Mouse (Mus musculus): ENCODE data around the gene Gm3285. TPM values are rescaled to one million over a fixed set of nuclear protein-coding genes. Genes with fewer than 3 reads are reported as not detected.
A peak's percentile ranks its signal among the peaks of the same experiment; 100 is the strongest.

Gm3285 gene
- polyA plus RNA-seq, 1 experiment from 2014 or later, result not detected

- Histone ChIP-seq H3K9ac (no peak overlapping the region), H3K4me2 (peak overlapping the region; percentile 33; the same call in 1 of the 2 replicates), H3K9me3 (replicated peaks) (no peaks in the 10 kb centered on the region), H3K4me3 (peak overlapping the region; percentile 13; the same call in 1 of the 2 replicates), H3K4me1 (replicated peaks) (no peaks in the 10 kb centered on the region), H3K27ac (no peak overlapping the region), H3K36me3 (no peaks in the 10 kb centered on the region), H3K27me3 (peaks cover 11% of the 10 kb centered on the region; the same call in 1 of the 2 replicates)
- 28% methylated on average over 14 of the region's 14 CpGs for WGBS
- ATAC-seq (replicated peaks; ENCODE audit: insufficient number of reproducible peaks, insufficient read depth, low FRiP score, low read depth), result peak; percentile 74
Observed at GRCm38 (mm10) chr10:77864067-77864761, 2.4 kb downstream of the Gm3285 start.

- Histone ChIP-seq H3K36me3 (no peaks in the 10 kb centered on the region), H3K4me1 (replicated peaks) (no peaks in the 10 kb centered on the region), H3K4me3 (peak overlapping the region; percentile 13; the same call in 1 of the 2 replicates), H3K27ac (no peak overlapping the region), H3K27me3 (peaks cover 11% of the 10 kb centered on the region; the same call in 1 of the 2 replicates), H3K4me2 (peak overlapping the region; percentile 33; the same call in 1 of the 2 replicates), H3K9me3 (replicated peaks) (no peaks in the 10 kb centered on the region), H3K9ac (no peak overlapping the region)
- no peak for ATAC-seq (replicated peaks; ENCODE audit: insufficient number of reproducible peaks, insufficient read depth, low FRiP score, low read depth)
- 24% methylated on average over 11 of the region's 11 CpGs for WGBS
Observed at GRCm38 (mm10) chr10:77864762-77865143, 3.0 kb downstream of the Gm3285 start.

- no peak overlapping the region for H3K27ac ChIP-seq
- 6% methylated on average over 1 of the region's 1 CpGs for WGBS
- no peak for ATAC-seq (replicated peaks; ENCODE audit: insufficient number of reproducible peaks, insufficient read depth, low FRiP score, low read depth)
Observed at GRCm38 (mm10) chr10:77867546-77867945, 5.8 kb downstream of the Gm3285 start.

GRCm38 (mm10) chr10:77869651-77870050 is 7.9 kb downstream of the Gm3285 start:
- 79% methylated on average over 7 of the region's 7 CpGs for WGBS
- Histone ChIP-seq H3K9ac (no peak overlapping the region), H3K4me3 (no peak overlapping the region), H3K9me3 (replicated peaks) (no peaks in the 10 kb centered on the region), H3K4me2 (no peak overlapping the region), H3K4me1 (replicated peaks) (no peaks in the 10 kb centered on the region), H3K27me3 (0 out of 2 replicates have a peak, but pooled peaks cover 5% of the 10 kb centered on the region), H3K27ac (no peak overlapping the region), H3K36me3 (no peaks in the 10 kb centered on the region)
- no peak for ATAC-seq (replicated peaks; ENCODE audit: insufficient number of reproducible peaks, insufficient read depth, low FRiP score, low read depth)

More at GRCm38 (mm10) chr10:77867546-77867945, 5.8 kb downstream of the Gm3285 start:
- H3K4me2 ChIP-seq, result no peak overlapping the region
- 0 out of 2 replicates have a peak, but pooled peaks cover 5% of the 10 kb centered on the region for H3K27me3 ChIP-seq
- H3K4me1 ChIP-seq (replicated peaks), result no peaks in the 10 kb centered on the region
- H3K4me3 ChIP-seq, result no peak overlapping the region
- H3K9ac ChIP-seq, result no peak overlapping the region
- no peaks in the 10 kb centered on the region for H3K36me3 ChIP-seq
- no peaks in the 10 kb centered on the region for H3K9me3 ChIP-seq (replicated peaks)

- Histone ChIP-seq H3K4me1 (replicated peaks) (no peaks in the 10 kb centered on the region), H3K4me3 (no peak overlapping the region), H3K27me3 (peaks cover 2% of the 10 kb centered on the region; the same call in 1 of the 2 replicates), H3K36me3 (no peaks in the 10 kb centered on the region), H3K9me3 (replicated peaks) (no peaks in the 10 kb centered on the region), H3K27ac (no peak overlapping the region), H3K9ac (no peak overlapping the region), H3K4me2 (no peak overlapping the region)
- no peak for ATAC-seq (replicated peaks; ENCODE audit: insufficient number of reproducible peaks, insufficient read depth, low FRiP score, low read depth)
- 55% methylated on average over 6 of the region's 6 CpGs for WGBS
Observed at GRCm38 (mm10) chr10:77878985-77879384, 17.2 kb downstream of the Gm3285 start.

- Histone ChIP-seq H3K9ac (no peak overlapping the region), H3K4me1 (replicated peaks) (no peaks in the 10 kb centered on the region), H3K4me3 (no peak overlapping the region), H3K36me3 (no peaks in the 10 kb centered on the region), H3K9me3 (replicated peaks) (no peaks in the 10 kb centered on the region), H3K4me2 (no peak overlapping the region), H3K27ac (no peak overlapping the region), H3K27me3 (peaks cover 4% of the 10 kb centered on the region; the same call in 1 of the 2 replicates)
- no peak for ATAC-seq (replicated peaks; ENCODE audit: insufficient number of reproducible peaks, insufficient read depth, low FRiP score, low read depth)
- WGBS, result 59% methylated on average over 3 of the region's 3 CpGs
Observed at GRCm38 (mm10) chr10:77880305-77880704, 18.5 kb downstream of the Gm3285 start.

GRCm38 (mm10) chr10:77882553-77882952 is 20.8 kb downstream of the Gm3285 start:
- H3K4me3 ChIP-seq, result no peak overlapping the region
- H3K4me2 ChIP-seq, result no peak overlapping the region
- H3K27ac ChIP-seq, result no peak overlapping the region
- WGBS, result 77% methylated on average over 5 of the region's 5 CpGs
- H3K4me1 ChIP-seq (replicated peaks), result no peaks in the 10 kb centered on the region
- peaks cover 20% of the 10 kb centered on the region for H3K27me3 ChIP-seq
- no peak overlapping the region for H3K9ac ChIP-seq
- H3K36me3 ChIP-seq, result no peaks in the 10 kb centered on the region
- no peak for ATAC-seq (replicated peaks; ENCODE audit: insufficient number of reproducible peaks, insufficient read depth, low FRiP score, low read depth)
- H3K9me3 ChIP-seq (replicated peaks), result no peaks in the 10 kb centered on the region

- H3K27ac ChIP-seq, result no peak overlapping the region
- H3K9me3 ChIP-seq (replicated peaks), result no peaks in the 10 kb centered on the region
- ATAC-seq (replicated peaks; ENCODE audit: insufficient number of reproducible peaks, insufficient read depth, low FRiP score, low read depth), result no peak
- no peak overlapping the region for H3K4me3 ChIP-seq
- H3K9ac ChIP-seq, result no peak overlapping the region
- H3K4me2 ChIP-seq, result no peak overlapping the region
- WGBS, result 41% methylated on average over 12 of the region's 12 CpGs
- no peaks in the 10 kb centered on the region for H3K4me1 ChIP-seq (replicated peaks)
- no peaks in the 10 kb centered on the region for H3K36me3 ChIP-seq
- H3K27me3 ChIP-seq, result peaks cover 21% of the 10 kb centered on the region
Observed at GRCm38 (mm10) chr10:77886007-77886747, 24.4 kb downstream of the Gm3285 start.

- no peaks in the 10 kb centered on the region for H3K36me3 ChIP-seq
- no peak overlapping the region for H3K27ac ChIP-seq
- WGBS, result 80% methylated on average over 8 of the region's 8 CpGs
- no peaks in the 10 kb centered on the region for H3K9me3 ChIP-seq (replicated peaks)
- ATAC-seq (replicated peaks; ENCODE audit: insufficient number of reproducible peaks, insufficient read depth, low FRiP score, low read depth), result no peak
- H3K27me3 ChIP-seq, result peaks cover 13% of the 10 kb centered on the region
- H3K4me1 ChIP-seq (replicated peaks), result no peaks in the 10 kb centered on the region
- no peak overlapping the region for H3K4me3 ChIP-seq
- H3K9ac ChIP-seq, result no peak overlapping the region
- H3K4me2 ChIP-seq, result no peak overlapping the region
Observed at GRCm38 (mm10) chr10:77890987-77891565, 29.3 kb downstream of the Gm3285 start.

- H3K4me1 ChIP-seq (replicated peaks), result no peaks in the 10 kb centered on the region
- H3K27me3 ChIP-seq, result peaks cover 1% of the 10 kb centered on the region; the same call in 1 of the 2 replicates
- no peak overlapping the region for H3K9ac ChIP-seq
- H3K4me2 ChIP-seq, result no peak overlapping the region
- H3K27ac ChIP-seq, result no peak overlapping the region
- 29% methylated on average over 5 of the region's 5 CpGs for WGBS
- ATAC-seq (replicated peaks; ENCODE audit: insufficient number of reproducible peaks, insufficient read depth, low FRiP score, low read depth), result peak; percentile 24; the same call in 1 of the 2 replicates
- H3K4me3 ChIP-seq, result no peak overlapping the region
- no peaks in the 10 kb centered on the region for H3K36me3 ChIP-seq
- no peaks in the 10 kb centered on the region for H3K9me3 ChIP-seq (replicated peaks)
Observed at GRCm38 (mm10) chr10:77895562-77895961, 33.8 kb downstream of the Gm3285 start.

GRCm38 (mm10) chr10:77900126-77900525 is 38.4 kb downstream of the Gm3285 start:
- 82% methylated on average over 7 of the region's 7 CpGs for WGBS
- peaks cover 14% of the 10 kb centered on the region for H3K4me1 ChIP-seq (replicated peaks)
- no peak overlapping the region for H3K27ac ChIP-seq
- no peaks in the 10 kb centered on the region for H3K9me3 ChIP-seq (replicated peaks)
- H3K4me2 ChIP-seq, result no peak overlapping the region
- ATAC-seq (replicated peaks; ENCODE audit: insufficient number of reproducible peaks, insufficient read depth, low FRiP score, low read depth), result no peak
- H3K27me3 ChIP-seq, result peaks cover 17% of the 10 kb centered on the region
- no peaks in the 10 kb centered on the region for H3K36me3 ChIP-seq
- H3K9ac ChIP-seq, result no peak overlapping the region
- H3K4me3 ChIP-seq, result no peak overlapping the region

All from heart, embryonic 15.5 days (tissue).